Mouse (Mus musculus) left cerebral cortex, postnatal 14 days (tissue): Measurements from ENCODE around the gene Dnaja2. TPM values are rescaled to one million over a fixed set of nuclear protein-coding genes. Genes with fewer than 3 reads are reported as not detected.
A peak's percentile ranks its signal among the peaks of the same experiment; 100 is the strongest.

Source experiments
- DNase-seq, 2 experiments: peaks; one replicate each; pipeline ENCODE4 v3.0.0; 2021 to 2022; ENCODE audit warnings: low spot score in 2 of 2, mixed read lengths in 1 of 2
- intact Hi-C: fragments of 180-260 bp; cut with DNase I; formaldehyde crosslinking; loops from one replicate; pipeline ENCODE4 v1.15.1; 2025
- total RNA-seq, 2 experiments: library from RNA; stranded (reverse); gene quantifications; 2 replicates each; pipeline ENCODE4 v1.2.3; 2021

Gene Dnaja2
- total RNA-seq, 2 experiments from 2014 or later = 198 to 202 TPM

- DNase-seq = no peak
- intact Hi-C loops = no loop called here
Measured at GRCm38 (mm10) chr8:85508661-85509060, 46.5 kb downstream of the Dnaja2 start.

- intact Hi-C loops = no loop called here
- no peak for DNase-seq
Measured at GRCm38 (mm10) chr8:85506620-85507019, 48.5 kb downstream of the Dnaja2 start.

DNA sequence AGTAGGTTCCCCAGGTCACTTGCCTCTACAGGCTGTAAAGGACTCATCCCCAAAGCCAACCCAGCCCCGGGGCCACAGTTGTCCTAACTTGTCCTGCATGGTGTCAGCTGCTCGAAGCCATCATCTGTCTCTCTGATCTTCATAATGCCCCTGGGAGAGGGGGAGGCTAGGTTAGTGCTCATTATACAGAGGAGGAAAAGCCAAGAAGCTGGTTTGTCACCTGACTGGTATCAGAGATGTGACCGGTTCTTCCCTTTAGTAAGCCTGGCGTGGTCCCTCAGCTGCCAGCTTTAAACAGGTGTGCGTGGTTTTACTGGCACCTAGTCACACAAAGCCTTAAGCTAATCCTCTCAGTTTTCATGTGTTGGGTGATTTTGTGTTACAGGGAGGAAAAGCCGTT, 50.4 kb downstream of the Dnaja2 start:
- intact Hi-C loops = no loop called here
- no peak for DNase-seq

DNA sequence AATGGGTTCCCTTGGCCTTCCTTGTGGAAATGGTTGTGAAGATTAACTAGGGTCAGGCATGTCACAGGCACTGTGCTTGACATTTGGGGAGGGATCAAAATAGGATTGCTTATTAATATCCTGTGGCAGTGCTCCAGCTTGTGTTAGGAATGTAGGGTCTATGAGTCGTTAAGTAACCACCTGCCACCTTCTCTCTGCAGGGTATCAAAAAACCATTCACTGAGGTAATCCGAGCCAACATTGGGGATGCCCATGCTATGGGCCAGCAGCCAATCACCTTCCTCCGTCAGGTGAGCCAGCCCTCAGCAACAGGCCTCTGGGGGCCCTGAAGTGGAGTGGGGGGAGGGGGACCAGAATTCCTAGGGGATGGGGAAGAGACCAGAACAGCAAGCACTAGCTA, 52.1 kb downstream of the Dnaja2 start:
- no peak for DNase-seq
- intact Hi-C loops = no loop called here

DNA sequence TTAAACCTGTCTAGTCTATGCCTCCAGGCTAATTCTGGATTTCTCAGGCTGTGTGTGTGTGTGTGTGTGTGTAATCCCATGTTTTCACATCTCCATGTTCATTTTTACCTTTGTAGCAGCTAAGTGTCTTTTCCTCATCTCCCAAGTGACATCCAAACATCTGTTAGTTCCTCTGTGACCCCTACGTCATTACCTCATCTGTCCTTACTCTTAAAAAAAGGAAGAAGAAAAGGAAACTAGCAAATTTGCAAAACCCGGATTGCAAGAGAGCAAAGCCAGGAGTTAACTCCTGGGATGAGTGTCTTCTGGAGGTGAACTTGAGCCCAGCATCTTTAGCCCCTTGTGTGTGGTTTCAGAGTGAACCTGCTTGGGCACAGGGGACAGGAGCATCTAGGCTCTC, 52.8 kb downstream of the Dnaja2 start:
- no peak for DNase-seq
- intact Hi-C loops = no loop called here

GRCm38 (mm10) chr8:85500955-85501685, 54.0 kb downstream of the Dnaja2 start:
- peak; percentile 43 to 58 for DNase-seq
- intact Hi-C loops = no loop called here

DNA sequence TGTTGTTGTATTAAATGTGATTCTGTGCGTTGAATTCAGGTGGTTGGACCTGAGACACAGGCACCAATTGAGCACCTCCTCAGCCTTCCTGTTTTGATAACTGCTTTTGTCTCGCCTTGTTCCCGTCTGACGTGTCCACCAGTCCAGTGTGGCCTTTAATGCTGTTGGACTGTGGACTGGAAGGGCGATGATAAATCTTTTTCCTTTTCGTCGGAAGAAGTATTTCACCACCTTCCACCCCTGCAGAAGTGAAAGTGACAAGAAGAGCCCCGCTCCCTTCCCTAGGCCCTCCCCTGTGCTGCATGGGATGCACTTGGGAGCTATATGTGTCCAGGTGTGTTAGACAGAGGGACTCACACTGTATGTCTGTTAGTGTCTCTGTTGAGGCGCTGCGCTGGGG, 54.7 kb downstream of the Dnaja2 start:
- no peak for DNase-seq

DNA sequence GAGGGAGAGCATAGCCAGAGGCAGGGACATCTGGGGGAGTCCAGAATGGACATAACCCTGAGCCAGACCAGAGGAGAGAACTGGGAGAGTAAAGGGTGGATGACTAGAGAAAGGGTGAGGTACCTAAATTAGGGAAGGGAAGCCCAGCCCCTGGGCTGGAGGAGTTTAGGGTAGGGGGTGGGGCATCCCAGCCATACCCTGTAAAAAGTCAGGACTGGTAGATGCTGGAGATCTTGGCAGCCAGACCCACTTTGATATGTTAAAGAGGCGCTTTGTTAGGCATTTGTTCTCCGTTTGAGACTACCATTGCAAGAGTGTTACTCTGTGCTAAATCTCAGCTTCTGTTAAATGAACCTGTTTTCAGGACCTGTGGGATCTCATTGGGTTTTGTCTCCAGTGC, 56.6 kb downstream of the Dnaja2 start:
- intact Hi-C loops = no loop called here

More for the DNA sequence above, 54.7 kb downstream of the Dnaja2 start:
- intact Hi-C loops = no loop called here

DNA sequence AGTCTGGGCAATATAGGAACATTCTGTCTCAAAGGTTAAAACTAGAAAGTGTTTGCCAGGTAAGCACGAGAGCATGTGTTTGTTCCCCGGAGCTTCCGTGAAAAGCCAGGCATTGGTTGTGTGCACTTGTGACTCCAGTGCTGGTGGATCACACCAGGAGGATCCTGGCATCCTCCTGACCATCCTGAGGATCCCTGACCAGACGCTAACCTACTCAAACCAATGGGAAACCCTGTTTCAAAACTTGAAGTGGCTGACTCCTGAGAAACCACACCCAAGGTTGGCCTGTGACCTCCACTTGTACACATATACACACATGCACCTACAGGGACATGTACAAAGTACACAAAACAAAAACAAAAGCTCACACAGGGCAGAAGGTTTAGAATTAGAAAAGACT, 58.4 kb downstream of the Dnaja2 start:
- no peak for DNase-seq
- intact Hi-C loops = no loop called here

More for the DNA sequence above, 56.6 kb downstream of the Dnaja2 start:
- no peak for DNase-seq

GRCm38 (mm10) chr8:85496125-85496524, 59.0 kb downstream of the Dnaja2 start:
- no peak for DNase-seq

DNA sequence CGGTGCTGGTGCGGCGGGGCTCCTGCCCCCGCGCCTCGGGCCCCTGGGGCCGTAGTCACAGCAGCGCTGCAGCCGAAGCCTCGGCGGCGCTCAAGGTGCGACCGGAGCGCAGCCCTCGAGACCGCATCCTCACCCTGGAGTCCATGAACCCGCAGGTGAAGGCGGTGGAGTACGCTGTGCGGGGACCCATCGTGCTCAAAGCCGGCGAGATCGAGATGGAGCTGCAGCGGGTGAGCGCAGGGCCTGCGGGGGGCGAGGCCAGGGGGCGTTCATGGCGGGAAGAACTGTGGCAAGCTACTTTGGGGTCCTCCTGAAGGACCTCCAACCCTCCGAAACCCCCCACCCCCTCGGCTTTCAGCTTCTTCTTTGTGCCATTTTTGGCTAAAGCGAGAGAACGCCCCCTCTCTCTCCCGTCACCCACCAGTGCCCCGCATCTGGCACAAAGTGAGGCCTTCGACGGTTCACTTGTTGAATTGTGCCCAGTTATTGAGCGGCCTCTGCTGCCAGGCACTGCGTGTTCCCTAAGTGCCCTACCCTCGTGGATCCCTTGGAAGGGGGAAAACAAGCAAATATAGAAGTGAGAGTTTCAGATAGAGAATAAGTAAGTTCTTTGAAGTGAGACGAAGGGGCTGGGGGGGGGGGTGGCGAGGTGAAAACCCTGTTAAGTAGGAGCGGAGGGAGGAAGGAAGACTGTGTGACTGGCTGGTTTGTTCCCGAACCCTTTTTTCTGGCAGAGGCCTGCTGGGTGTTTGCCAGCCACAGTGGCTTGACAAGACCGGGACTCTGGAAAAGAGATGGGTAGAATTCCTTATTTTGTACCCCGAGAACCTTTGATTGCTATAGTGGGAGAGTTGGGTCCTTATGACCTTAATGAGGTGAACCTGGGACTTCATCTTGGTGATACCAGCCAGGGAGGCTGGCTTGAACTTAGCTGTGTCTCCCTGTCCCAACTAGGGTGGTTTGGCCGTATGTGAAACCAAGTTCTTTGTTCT, 61.9 kb downstream of the Dnaja2 start:
- intact Hi-C loops = no loop called here
- DNase-seq = peak; percentile 58 to 62

More at GRCm38 (mm10) chr8:85496125-85496524, 59.0 kb downstream of the Dnaja2 start:
- intact Hi-C loops = no loop called here

GRCm38 (mm10) chr8:85492125-85492875, 62.8 kb downstream of the Dnaja2 start, which contains the start of gene Gpt2:
Gpt2 (plus strand) TSS chr8:85492576.
- intact Hi-C loops = no loop called here
- DNase-seq = peak; percentile 95 to 96

- no peak for DNase-seq
- intact Hi-C loops = no loop called here
Measured at GRCm38 (mm10) chr8:85489546-85489945, 65.6 kb downstream of the Dnaja2 start.

DNA sequence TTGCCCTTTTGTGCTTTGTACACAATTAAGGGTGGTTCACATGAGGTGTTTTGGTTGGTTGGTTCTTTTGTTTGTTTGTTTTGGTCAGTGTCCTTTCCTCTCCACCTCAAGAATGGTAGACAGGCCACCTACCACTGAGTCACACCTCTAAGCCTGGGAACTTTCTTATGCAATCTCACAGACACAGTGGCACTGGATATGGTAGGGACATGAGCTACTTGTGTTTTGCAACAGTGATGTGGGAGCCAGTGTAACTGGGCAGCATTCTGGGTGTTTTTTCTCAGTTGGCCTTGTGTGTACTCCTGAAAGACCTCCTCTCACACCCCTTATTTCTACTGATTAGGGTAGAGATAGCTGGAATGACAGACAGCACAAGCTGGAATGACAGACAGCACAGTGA, 66.5 kb downstream of the Dnaja2 start:
- intact Hi-C loops = no loop called here

GRCm38 (mm10) chr8:85487906-85488620, 67.1 kb downstream of the Dnaja2 start:
- intact Hi-C loops = no loop called here
- peak in 1 of 2 experiments; percentile 28 for DNase-seq

More for the DNA sequence above, 66.5 kb downstream of the Dnaja2 start:
- DNase-seq = no peak
